Mouse (Mus musculus): ENCODE results near the gene Slc8a1.

The Slc8a1 gene

GRCm38 (mm10) chr17:81336024-81336754 lies 402.0 kb downstream of the Slc8a1 start:
- DNase-seq (ENCODE audit: low spot score): no peak

GRCm38 (mm10) chr17:81335526-81335925 lies 402.7 kb downstream of the Slc8a1 start:
- no peak for DNase-seq (ENCODE audit: low spot score)

Measured in ovary, postnatal 36 days (tissue).